Mouse (Mus musculus) myocyte (in vitro differentiated cells): ENCODE results near the gene Gabbr2. TPM values are rescaled to one million over a fixed set of nuclear protein-coding genes. Genes with fewer than 3 reads are reported as not detected.

Experiments used
- H3K27me3 ChIP-seq: one replicate; pipeline ENCODE4 v1.6.1; 2011; ENCODE audit not compliant: control insufficient read depth, insufficient read depth, insufficient read length
- H3K36me3 ChIP-seq: one replicate; pipeline ENCODE4 v1.6.1; 2011; ENCODE audit not compliant: control insufficient read depth, insufficient read depth
- H3K4me2 ChIP-seq: one replicate; pipeline ENCODE4 v1.6.1; 2011; ENCODE audit warnings: low read depth, control low read depth
- H3K4me3 ChIP-seq: one replicate; pipeline ENCODE4 v1.5.1; 2011; ENCODE audit warnings: mild to moderate bottlenecking, control low read depth, moderate library complexity
- H3K79me2 ChIP-seq: one replicate; pipeline ENCODE4 v1.6.1; 2011; ENCODE audit not compliant: control insufficient read depth, insufficient read depth
- H3ac ChIP-seq: one replicate; pipeline ENCODE4 v1.6.1; 2011; ENCODE audit not compliant: control insufficient read depth, insufficient read length
- CEBPB ChIP-seq: IDR thresholded peaks from 2 replicates; pipeline ENCODE4 v1.6.1; 2011; ENCODE audit warnings: mild to moderate bottlenecking, moderate library complexity; ENCODE audit not compliant: poor library complexity, insufficient read depth, severe bottlenecking
- E2F4 ChIP-seq: IDR thresholded peaks from one replicate; pipeline ENCODE4 v1.6.1; 2011; ENCODE audit warnings: mild to moderate bottlenecking, control low read depth, moderate library complexity; ENCODE audit not compliant: insufficient read depth
- MAX ChIP-seq: IDR thresholded peaks from one replicate; pipeline ENCODE4 v1.6.1; 2011; ENCODE audit warnings: low read depth, mild to moderate bottlenecking, control low read depth
- MYOD1 ChIP-seq, 3 experiments: IDR thresholded peaks; one replicate each; pipeline ENCODE4 v1.6.1; 2011; ENCODE audit warnings: control low read depth in 2 of 3, low read depth in 2 of 3, mild to moderate bottlenecking in 2 of 3, moderate library complexity in 1 of 3; ENCODE audit not compliant: insufficient read length in 2 of 3, control insufficient read depth in 1 of 3
- MYOG ChIP-seq, 3 experiments: IDR thresholded peaks; one replicate each; pipeline ENCODE4 v1.6.1; 2011; ENCODE audit warnings: control low read depth in 2 of 3, low read depth in 2 of 3, mild to moderate bottlenecking in 2 of 3; ENCODE audit not compliant: insufficient read length in 2 of 3, control insufficient read depth in 1 of 3, insufficient read depth in 1 of 3
- POLR2A ChIP-seq: IDR thresholded peaks from one replicate; pipeline ENCODE4 v1.6.1; 2011; ENCODE audit warnings: low read depth, mild to moderate bottlenecking, control low read depth, moderate library complexity; ENCODE audit not compliant: insufficient read length
- POLR2AphosphoS2 ChIP-seq: IDR thresholded peaks from one replicate; pipeline ENCODE4 v1.6.1; 2011; ENCODE audit warnings: low read depth, control low read depth; ENCODE audit not compliant: insufficient read length
- REST ChIP-seq: IDR thresholded peaks from one replicate; pipeline ENCODE4 v1.6.1; 2011; ENCODE audit warnings: mild to moderate bottlenecking, control low read depth, moderate library complexity; ENCODE audit not compliant: insufficient read depth, insufficient read length
- SRF ChIP-seq: IDR thresholded peaks from one replicate; pipeline ENCODE4 v1.6.1; 2011; ENCODE audit warnings: low read depth; ENCODE audit not compliant: control insufficient read depth, insufficient read length
- TCF12 ChIP-seq: IDR thresholded peaks from one replicate; pipeline ENCODE4 v1.6.1; 2011; ENCODE audit warnings: mild to moderate bottlenecking, control low read depth; ENCODE audit not compliant: poor library complexity, insufficient read depth, severe bottlenecking
- TCF3 ChIP-seq: IDR thresholded peaks from one replicate; pipeline ENCODE4 v1.6.1; 2011; ENCODE audit warnings: low read depth, control low read depth; ENCODE audit not compliant: insufficient read length
- USF1 ChIP-seq: IDR thresholded peaks from one replicate; pipeline ENCODE4 v1.6.1; 2011; ENCODE audit warnings: low read depth, mild to moderate bottlenecking, control low read depth, moderate library complexity
- polyA plus RNA-seq: library from polyadenylated mRNA; unstranded; fragments of >200 nt; fragmentation: generic; extraction: Trizol; gene quantifications from one replicate; pipeline ENCODE4 v1.2.1, GENCODE M21; 2012; ENCODE audit warnings: missing spikeins

The Gabbr2 gene
- polyA plus RNA-seq, 1 experiment: not detected

- H3K27me3 ChIP-seq: no peaks in the 10 kb centered on the region
- TF ChIP-seq MAX (no peak), POLR2AphosphoS2 (no peak), SRF (no peak), USF1 (no peak), E2F4 (no peak), REST (no peak), MYOG (IDR thresholded peaks at IDR 0.05; ENCODE audit: control insufficient read depth in 1 of 3, insufficient read depth in 1 of 3, insufficient read length in 2 of 3, low read depth in 2 of 3) (no peak), MYOD1 (IDR thresholded peaks at IDR 0.05; ENCODE audit: control insufficient read depth in 1 of 3, insufficient read length in 2 of 3, low read depth in 2 of 3) (no peak), POLR2A (no peak), CEBPB (no peak), TCF3 (no peak), TCF12 (no peak)
- H3K4me3 ChIP-seq: no peak overlapping the region
- H3K36me3 ChIP-seq: no peaks in the 10 kb centered on the region
- no peaks in the 10 kb centered on the region for H3K79me2 ChIP-seq
- no peak overlapping the region for H3ac ChIP-seq
- H3K4me2 ChIP-seq: no peak overlapping the region
Observed at GRCm38 (mm10) chr4:46628873-46629272, 362.8 kb downstream of the Gabbr2 start.

GRCm38 (mm10) chr4:46628081-46628480 is 363.6 kb downstream of the Gabbr2 start:
- Histone ChIP-seq H3K4me2 (no peak overlapping the region), H3K36me3 (no peaks in the 10 kb centered on the region), H3K4me3 (no peak overlapping the region), H3K79me2 (no peaks in the 10 kb centered on the region), H3ac (no peak overlapping the region), H3K27me3 (no peaks in the 10 kb centered on the region)
- TF ChIP-seq MAX (no peak), POLR2A (no peak), TCF3 (no peak), USF1 (no peak), MYOG (IDR thresholded peaks at IDR 0.05; ENCODE audit: control insufficient read depth in 1 of 3, insufficient read depth in 1 of 3, insufficient read length in 2 of 3, low read depth in 2 of 3) (no peak), CEBPB (no peak), MYOD1 (IDR thresholded peaks at IDR 0.05; ENCODE audit: control insufficient read depth in 1 of 3, insufficient read length in 2 of 3, low read depth in 2 of 3) (no peak), E2F4 (no peak), SRF (no peak), POLR2AphosphoS2 (no peak), REST (no peak), TCF12 (no peak)

GRCm38 (mm10) chr4:46625101-46625500 is 366.6 kb downstream of the Gabbr2 start:
- no peaks in the 10 kb centered on the region for H3K27me3 ChIP-seq
- H3K79me2 ChIP-seq: no peaks in the 10 kb centered on the region
- no peak overlapping the region for H3ac ChIP-seq
- H3K4me3 ChIP-seq: no peak overlapping the region
- TF ChIP-seq E2F4: no peak
- TF ChIP-seq POLR2A: no peak
- no peak for TF ChIP-seq USF1
- TF ChIP-seq CEBPB: no peak
- TF ChIP-seq TCF3: no peak
- no peak for TF ChIP-seq SRF
- TF ChIP-seq MYOG (IDR thresholded peaks at IDR 0.05; ENCODE audit: control insufficient read depth in 1 of 3, insufficient read depth in 1 of 3, insufficient read length in 2 of 3, low read depth in 2 of 3): no peak
- H3K36me3 ChIP-seq: no peaks in the 10 kb centered on the region
- no peak overlapping the region for H3K4me2 ChIP-seq

GRCm38 (mm10) chr4:46623007-46623406 is 368.7 kb downstream of the Gabbr2 start:
- no peak overlapping the region for H3ac ChIP-seq
- no peaks in the 10 kb centered on the region for H3K36me3 ChIP-seq
- no peak overlapping the region for H3K4me3 ChIP-seq
- no peaks in the 10 kb centered on the region for H3K27me3 ChIP-seq
- no peak overlapping the region for H3K4me2 ChIP-seq
- no peaks in the 10 kb centered on the region for H3K79me2 ChIP-seq
- TF ChIP-seq SRF: no peak

- Histone ChIP-seq H3K79me2 (no peaks in the 10 kb centered on the region), H3K27me3 (no peaks in the 10 kb centered on the region), H3K36me3 (no peaks in the 10 kb centered on the region), H3ac (no peak overlapping the region), H3K4me3 (no peak overlapping the region), H3K4me2 (no peak overlapping the region)
- TF ChIP-seq MYOG (IDR thresholded peaks at IDR 0.05; ENCODE audit: control insufficient read depth in 1 of 3, insufficient read depth in 1 of 3, insufficient read length in 2 of 3, low read depth in 2 of 3): no peak
- no peak for TF ChIP-seq POLR2A
Observed at GRCm38 (mm10) chr4:46620946-46621345, 370.7 kb downstream of the Gabbr2 start.

GRCm38 (mm10) chr4:46620330-46620729 is 371.3 kb downstream of the Gabbr2 start:
- no peak overlapping the region for H3K4me3 ChIP-seq
- TF ChIP-seq E2F4 (no peak), TCF12 (no peak), MYOG (IDR thresholded peaks at IDR 0.05; ENCODE audit: control insufficient read depth in 1 of 3, insufficient read depth in 1 of 3, insufficient read length in 2 of 3, low read depth in 2 of 3) (no peak), REST (no peak), TCF3 (no peak), POLR2AphosphoS2 (no peak)
- H3K79me2 ChIP-seq: no peaks in the 10 kb centered on the region
- H3ac ChIP-seq: no peak overlapping the region
- no peak overlapping the region for H3K4me2 ChIP-seq
- no peaks in the 10 kb centered on the region for H3K36me3 ChIP-seq
- no peaks in the 10 kb centered on the region for H3K27me3 ChIP-seq
